Comparison of ENCODE assay signal across 8 mouse cellular contexts in genomic region chr13:13889297-13890120, GRCm38 (mm10).
DNase-seq lines count a peak whose midpoint lies in the region; ATAC-seq lines count a peak whose summit lies in the region.

No protein-coding gene starts in this region.

- H3K27me3 ChIP-seq in intestine, embryonic 14.5 days (replicated peaks; ENCODE audit: control insufficient read depth, insufficient read depth, low read length): no peaks in the 10 kb centered on the region

- 21% methylated on average over 17 of the region's 17 CpGs for WGBS in intestine, embryonic 14.5 days

- 0 out of 2 replicates have a peak overlapping the region, but pooled peaks have one; percentile 10 for H3K9ac ChIP-seq in intestine, embryonic 14.5 days (ENCODE audit: low read length)

- 0 out of 2 replicates have a peak, but pooled peaks cover 3% of the 10 kb centered on the region for H3K9me3 ChIP-seq in intestine, embryonic 14.5 days (ENCODE audit: control insufficient read depth, low read length)

- ATAC-seq in intestine, embryonic 14.5 days (replicated peaks; ENCODE audit: low FRiP score, low TSS enrichment, low read depth): peak; percentile 92

- peak overlapping the region; percentile 50 for H3K4me2 ChIP-seq in intestine, embryonic 14.5 days (ENCODE audit: low read length)

- H3K27ac ChIP-seq in intestine, embryonic 14.5 days (ENCODE audit: low read depth): no peak overlapping the region

- H3K4me1 ChIP-seq in intestine, embryonic 14.5 days (replicated peaks; ENCODE audit: control insufficient read depth, insufficient read depth, low read length): no peaks in the 10 kb centered on the region

- intact Hi-C loops in left cerebral cortex, postnatal 14 days (cut with DNase I): no loop called here

- peak; percentile 78 to 90 for DNase-seq in adrenal gland, adult 18-20 months (ENCODE audit: low spot score in 2 of 2)
- DNase-seq in embryo, embryonic 11 days: peak; percentile 97
- DNase-seq in gastrocnemius, postnatal 25 days: peak; percentile 88
- peak; percentile 97 for DNase-seq in intestine, embryonic 14.5 days (ENCODE audit: low spot score)
- DNase-seq in left cerebral cortex, postnatal 14 days (ENCODE audit: low spot score in 2 of 2): peak; percentile 99 to 100
- peak; percentile 99 for DNase-seq in mesoderm, embryonic 11.5 days (ENCODE audit: low read depth, low spot score)
- DNase-seq in right cerebral cortex, postnatal 36 days (ENCODE audit: low spot score in 2 of 2): peak; percentile 91 to 92
- DNase-seq in yolk sac, embryonic 10.5 days (ENCODE audit: low spot score): peak; percentile 91

- H3K4me3 ChIP-seq in intestine, embryonic 14.5 days (ENCODE audit: low read depth, low read length): peak overlapping the region; percentile 33

- H3K36me3 ChIP-seq in intestine, embryonic 14.5 days (ENCODE audit: control insufficient read depth, insufficient read depth, low read length): no peaks in the 10 kb centered on the region
